Mouse (Mus musculus) heart, postnatal 36 days (tissue): ENCODE measurements at regions not wholly inside any gene's neighbourhood (a gene's known extent, or its start where the extent isn't known, plus 50 kb on each side); places are given as distances from the start of the nearest gene placed in this dataset.

Experiments used
- DNase-seq, 2 experiments: peaks; one replicate each; pipeline ENCODE4 v3.0.0; 2021 to 2022
- intact Hi-C: fragments of 180-260 bp; cut with DNase I; formaldehyde crosslinking; loops from one replicate; pipeline ENCODE4 v1.15.1; 2025

DNA sequence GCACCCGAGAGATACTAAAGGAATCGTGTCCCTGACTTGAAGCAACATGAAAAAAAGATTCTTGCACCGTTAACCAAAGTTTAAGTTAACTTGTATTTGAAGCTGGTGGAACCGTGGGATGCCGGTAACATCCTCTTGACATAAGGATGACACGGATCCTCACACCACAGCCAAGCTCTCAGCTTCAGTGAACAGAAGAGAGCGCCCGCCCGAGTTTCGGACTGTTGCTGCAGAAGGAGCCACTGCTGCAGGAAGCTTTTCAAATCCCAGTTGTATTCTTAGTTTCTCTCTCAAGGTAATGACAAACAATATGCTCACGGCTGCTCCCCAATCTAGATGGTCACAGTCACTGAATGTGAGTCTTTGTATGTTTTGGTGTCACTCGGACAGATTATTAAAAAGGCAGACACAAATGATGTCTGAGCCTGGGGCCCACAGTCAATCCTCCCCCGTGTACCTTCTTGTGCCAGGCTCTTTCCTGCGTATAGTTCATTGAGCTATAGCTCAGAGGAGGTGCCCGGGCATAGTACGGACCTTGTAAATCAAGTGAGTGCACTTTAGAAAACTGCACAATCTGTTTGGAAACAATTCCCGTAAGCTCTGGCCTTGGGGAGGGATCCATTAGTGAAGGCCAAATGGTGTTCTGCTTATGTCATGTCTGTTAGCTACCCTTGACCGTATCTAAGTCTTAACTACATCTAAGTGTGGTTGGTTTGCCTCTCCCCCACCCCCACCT is 99.3 kb upstream of the Ankrd55 start:
- no peak for DNase-seq

GRCm38 (mm10) chr13:112189605-112190004 is 98.6 kb upstream of the Ankrd55 start:
- intact Hi-C loops, result loop anchor here (2.0 kb wide), 1 partner anchor 253 kb away; no protein-coding TSS in a partner anchor
- no peak for DNase-seq

More for the DNA sequence above, 99.3 kb upstream of the Ankrd55 start:
- intact Hi-C loops, result loop anchor here (2.0 kb wide), 1 partner anchor 252 kb away; no protein-coding TSS in a partner anchor

DNA sequence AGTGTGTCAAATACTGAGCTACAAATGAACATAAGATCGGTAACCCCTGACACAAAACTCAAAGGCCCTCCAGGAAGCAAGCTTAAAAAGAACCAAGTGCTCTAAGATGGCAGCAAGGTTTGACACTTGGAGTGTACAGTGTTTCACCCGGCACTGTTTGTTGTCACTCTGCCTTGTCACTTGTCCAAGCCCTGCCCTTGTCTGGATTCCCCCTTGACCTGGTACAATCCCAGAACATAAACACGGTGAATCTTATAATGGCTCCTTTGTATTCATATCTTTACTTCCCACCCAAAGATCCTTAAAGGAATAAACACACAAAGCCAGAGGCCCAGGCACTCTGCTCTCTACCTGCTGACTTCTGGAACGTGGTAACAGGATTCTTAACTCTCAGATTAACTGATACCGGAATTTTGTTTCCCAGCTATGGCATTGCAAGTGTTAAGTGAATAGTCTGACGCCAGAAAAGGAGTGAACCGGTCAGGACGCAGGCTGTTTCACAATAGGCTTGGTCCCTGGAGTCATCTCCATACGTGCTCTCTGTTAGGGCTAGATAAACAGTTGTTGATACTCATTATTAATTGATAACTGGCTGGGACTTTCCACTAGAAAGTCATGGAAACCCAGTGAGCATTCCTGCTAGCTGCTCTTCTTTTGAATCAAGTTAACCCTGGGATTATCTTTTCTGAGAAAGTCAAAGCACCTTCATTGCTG is 95.9 kb upstream of the Ankrd55 start:
- no peak for DNase-seq
- intact Hi-C loops, result no loop called here

GRCm38 (mm10) chr13:112193676-112194075 is 94.6 kb upstream of the Ankrd55 start:
- no peak for DNase-seq
- intact Hi-C loops, result no loop called here

GRCm38 (mm10) chr13:112194991-112195390 is 93.3 kb upstream of the Ankrd55 start:
- DNase-seq, result no peak
- intact Hi-C loops, result loop anchor here (5.0 kb wide), 1 partner anchor 93 kb away; no protein-coding TSS in a partner anchor

DNA sequence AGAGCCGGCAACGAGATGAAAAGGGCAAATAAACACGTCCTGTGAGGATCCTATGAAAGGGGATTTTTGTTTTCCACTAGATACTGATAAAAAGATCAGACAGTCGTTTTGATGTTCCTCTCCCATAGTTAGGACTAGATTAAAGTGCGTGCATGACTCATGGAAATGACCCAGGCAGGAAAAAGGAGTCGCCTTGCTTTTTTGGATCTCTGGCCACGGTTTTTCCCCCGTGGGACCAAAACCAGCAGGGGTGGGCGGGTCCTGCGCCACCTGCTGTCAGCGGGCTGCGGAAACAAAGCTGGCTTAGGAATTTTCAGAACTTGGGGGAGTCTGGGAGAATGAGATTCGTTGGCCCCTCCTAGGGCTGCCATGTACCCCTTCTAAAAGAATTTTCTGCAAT is 91.5 kb upstream of the Ankrd55 start:
- intact Hi-C loops, result loop anchor here (1.0 to 5.0 kb wide), 9 partner anchors 36 to 408 kb away; partner anchors contain the start of gene Map3k1
- peak; percentile 80 to 83 for DNase-seq

DNA sequence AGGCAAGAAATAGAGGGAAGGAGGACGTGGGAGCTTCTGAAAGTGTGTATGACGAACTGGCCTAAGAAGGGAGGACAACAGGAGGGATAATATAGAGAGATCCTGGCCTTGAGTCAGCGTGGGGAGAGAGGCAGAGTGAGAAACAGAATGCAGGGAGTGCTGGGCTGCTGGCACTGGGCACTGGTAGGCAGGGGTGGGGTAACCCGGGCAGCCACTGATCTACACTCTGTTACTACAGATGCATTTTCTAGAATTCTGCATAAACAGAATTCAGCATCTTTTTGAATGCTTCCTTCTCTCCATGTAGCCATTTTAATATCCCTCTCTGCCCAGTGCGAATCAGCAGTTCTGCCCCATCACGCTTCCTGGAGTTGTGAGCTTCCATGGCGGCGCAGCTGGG is 84.5 kb upstream of the Ankrd55 start:
- no peak for DNase-seq
- intact Hi-C loops, result no loop called here

DNA sequence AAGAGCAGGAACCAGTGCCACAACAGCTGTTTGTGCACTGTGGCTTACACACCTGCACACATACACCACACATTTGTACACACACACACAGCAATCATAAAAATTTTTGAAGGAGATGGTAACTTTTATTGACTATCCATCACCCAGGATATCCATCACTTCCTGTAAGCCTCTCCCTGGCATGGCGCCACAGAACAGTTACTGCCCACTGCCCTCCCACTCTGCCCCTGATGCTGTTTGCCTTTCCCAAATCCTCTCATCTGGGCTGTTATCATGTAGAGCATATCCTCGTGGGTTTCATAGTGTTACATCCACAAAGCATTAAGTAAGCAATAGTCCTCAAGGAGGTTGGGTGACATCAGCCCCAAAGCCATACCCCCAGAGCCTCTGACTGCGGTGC is 84.0 kb upstream of the Ankrd55 start:
- no peak for DNase-seq

GRCm38 (mm10) chr13:112204813-112205212 is 83.4 kb upstream of the Ankrd55 start:
- no peak for DNase-seq
- intact Hi-C loops, result no loop called here

More for the DNA sequence above, 84.0 kb upstream of the Ankrd55 start:
- intact Hi-C loops, result no loop called here

DNA sequence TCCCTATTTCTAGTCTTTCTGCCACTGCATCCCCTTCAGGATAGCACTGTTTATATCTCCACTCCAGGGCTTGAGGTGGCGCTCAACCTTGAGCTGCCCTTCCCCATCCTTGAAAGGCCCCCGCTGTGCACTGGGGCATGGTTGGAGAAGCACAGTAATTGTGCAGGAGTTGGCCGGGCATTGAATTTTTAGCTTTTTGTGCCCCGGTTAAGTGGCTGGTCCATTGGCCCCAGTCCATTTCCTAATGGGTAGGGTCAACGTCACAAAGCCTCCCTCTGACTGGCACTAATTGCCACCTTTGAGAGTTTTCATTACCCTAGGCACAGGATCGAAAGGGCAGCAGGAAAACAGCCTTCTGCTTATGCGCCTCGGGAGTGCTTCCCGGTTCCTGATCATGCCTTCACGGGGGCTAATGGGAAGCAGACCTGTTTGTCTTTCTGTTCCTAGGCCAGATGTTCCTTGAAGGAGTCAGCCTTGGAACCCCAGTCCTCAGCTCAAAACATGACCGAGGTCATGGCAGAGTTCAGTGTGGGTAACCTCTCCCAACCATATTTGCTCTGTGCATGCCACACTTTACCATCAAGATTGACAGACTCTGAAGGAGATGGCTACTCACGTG is 80.5 kb upstream of the Ankrd55 start:
- no peak for DNase-seq
- intact Hi-C loops, result no loop called here

DNA sequence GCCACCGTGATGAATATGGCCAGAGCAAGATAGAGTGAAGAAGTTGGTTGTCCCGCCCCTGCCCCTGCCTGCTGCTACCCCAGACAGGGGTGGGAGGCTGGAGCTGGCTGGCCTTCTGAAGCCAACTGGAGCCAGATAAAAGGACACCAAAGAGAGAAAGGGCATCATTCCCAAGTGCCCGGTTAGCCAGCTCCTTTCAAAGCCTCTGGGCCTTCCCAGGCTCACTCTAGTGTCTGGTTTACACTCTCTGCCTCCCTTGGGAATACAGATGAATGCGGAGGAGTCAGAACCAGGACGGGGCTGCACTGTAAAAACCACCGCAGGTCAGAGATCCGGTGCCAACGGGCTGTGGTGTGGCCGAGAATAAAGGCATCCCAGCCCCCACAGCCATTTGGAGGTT is 76.4 kb upstream of the Ankrd55 start:
- intact Hi-C loops, result no loop called here
- DNase-seq, result no peak

DNA sequence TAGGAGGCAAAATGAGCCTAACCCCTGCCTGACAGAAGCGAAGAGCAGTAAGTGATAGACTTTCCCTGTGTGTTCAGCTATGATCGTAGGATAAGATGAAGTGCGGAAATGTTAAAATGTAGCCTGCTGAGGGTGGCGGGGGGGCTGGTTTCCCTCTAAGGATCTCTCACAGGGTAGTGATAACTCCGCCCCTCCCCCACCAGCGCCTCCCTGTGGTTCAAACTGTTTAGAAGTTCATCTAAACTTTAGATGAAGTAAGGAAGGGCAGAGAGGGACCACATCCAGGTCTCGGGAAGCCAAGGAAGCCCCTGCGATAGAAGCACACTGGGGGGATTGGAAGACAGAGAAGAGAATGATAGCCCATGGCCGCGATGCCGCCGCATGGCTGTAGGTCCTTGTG is 75.9 kb upstream of the Ankrd55 start:
- intact Hi-C loops, result no loop called here
- DNase-seq, result no peak

GRCm38 (mm10) chr13:112213652-112214081 is 74.6 kb upstream of the Ankrd55 start:
- no peak for DNase-seq
- intact Hi-C loops, result no loop called here

DNA sequence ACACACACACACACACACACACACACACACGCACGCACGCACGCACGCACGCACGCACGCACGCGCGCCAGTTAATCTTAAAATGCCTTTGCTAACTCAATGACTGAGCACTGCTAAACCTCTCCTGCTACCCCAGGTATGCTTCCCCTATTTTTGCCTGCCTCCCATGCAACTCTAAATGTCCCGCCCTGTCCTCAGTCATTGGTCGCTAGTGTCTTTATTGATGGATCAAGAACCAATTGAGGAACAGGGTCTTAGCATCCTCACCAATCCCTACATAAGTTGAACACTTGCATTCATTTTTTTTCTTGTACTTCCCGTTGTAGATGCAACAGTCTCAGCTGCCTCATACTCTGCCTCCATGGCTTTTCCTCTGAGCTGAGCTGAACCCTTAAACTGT is 72.2 kb upstream of the Ankrd55 start:
- intact Hi-C loops, result no loop called here
- DNase-seq, result no peak

DNA sequence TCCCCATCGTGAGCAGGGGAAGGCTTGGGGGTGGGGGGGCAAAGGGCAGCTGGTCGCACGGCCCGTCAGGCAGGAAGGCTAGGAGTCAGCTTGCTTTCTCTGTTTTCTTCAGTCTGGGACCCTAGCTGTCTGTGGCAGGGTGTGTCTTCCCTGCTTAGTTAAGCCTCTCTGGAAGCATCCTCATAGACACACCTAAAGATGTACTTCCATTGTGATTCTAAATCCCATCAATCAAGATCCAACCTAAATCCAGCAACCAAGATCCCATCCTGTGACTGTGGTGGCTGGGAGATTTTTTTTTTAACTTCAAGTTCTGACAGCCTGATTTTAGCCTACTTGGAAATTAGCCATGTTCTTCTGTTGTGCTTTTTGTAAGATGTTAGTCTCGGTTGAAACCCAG is 69.9 kb upstream of the Ankrd55 start:
- DNase-seq, result no peak
- intact Hi-C loops, result no loop called here

DNA sequence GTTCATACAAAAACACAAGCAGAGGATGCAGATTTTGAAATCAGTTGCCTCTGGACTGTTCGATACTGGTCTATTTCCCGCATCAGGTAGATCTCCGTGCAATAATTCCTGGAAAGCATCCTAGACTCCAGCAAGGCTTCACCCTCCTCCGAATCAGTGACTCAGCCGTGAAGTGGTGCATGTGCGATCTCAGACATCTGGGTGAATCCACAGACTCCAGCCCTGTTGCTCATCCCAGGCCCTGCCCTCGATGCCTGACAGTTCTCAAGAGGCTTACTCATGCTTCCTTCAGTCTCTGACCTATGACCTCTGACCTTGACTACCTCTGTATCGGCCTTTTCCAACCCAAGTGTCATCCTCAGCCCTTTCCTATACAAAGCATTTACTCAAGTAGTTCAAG is 68.1 kb upstream of the Ankrd55 start:
- intact Hi-C loops, result no loop called here
- no peak for DNase-seq

- peak in 1 of 2 experiments; percentile 23 for DNase-seq
- intact Hi-C loops, result no loop called here
Observed at GRCm38 (mm10) chr13:112223616-112224015, 64.6 kb upstream of the Ankrd55 start.

GRCm38 (mm10) chr13:112227766-112228165 is 60.5 kb upstream of the Ankrd55 start:
- intact Hi-C loops, result no loop called here
- DNase-seq, result no peak

- intact Hi-C loops, result no loop called here
- DNase-seq, result no peak
Observed at GRCm38 (mm10) chr13:112228846-112229245, 59.4 kb upstream of the Ankrd55 start.

DNA sequence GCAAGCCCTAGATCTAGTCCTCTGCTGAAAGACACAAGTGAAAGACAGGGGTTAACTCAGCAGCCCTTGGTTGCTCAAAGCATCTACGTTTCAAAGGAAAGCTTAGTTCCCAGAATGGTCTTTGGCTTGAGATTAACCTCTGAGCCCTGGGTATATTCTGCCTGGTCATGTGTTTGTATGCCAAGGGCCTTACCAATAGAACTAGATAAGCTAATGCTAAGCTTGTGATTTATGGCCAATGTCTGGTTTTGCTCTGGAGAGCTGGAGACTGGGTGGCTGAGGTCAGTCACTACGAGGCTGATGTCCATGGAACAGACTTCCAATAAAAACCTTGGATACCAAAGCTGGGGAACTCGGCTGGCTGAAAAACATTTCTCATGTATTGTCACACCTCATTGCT is 58.1 kb upstream of the Ankrd55 start:
- DNase-seq, result no peak
- intact Hi-C loops, result no loop called here

- intact Hi-C loops, result no loop called here
- no peak for DNase-seq
Observed at GRCm38 (mm10) chr13:112234695-112235094, 53.6 kb upstream of the Ankrd55 start.
